8 mouse cellular contexts compared by ENCODE assay signal in the genomic region with DNA sequence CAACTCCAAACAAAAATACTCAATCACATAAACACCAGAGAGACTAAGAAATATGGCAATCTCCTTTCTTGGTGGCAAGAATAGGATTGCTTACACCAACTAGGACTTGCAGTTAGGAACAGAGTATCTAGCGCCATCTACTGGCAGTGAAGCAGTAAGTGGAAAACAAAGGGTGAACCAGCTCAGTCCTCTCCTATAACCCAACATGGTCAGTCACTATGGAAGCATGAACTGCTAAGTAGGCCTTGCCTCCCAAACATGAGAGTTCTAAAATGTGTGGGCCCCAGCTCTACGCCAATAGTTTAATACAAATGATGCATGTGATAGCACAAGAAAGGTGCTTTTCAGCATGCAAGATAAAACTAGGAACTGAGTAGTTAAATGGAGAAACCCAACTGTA. TPM values are rescaled to one million over a fixed set of nuclear protein-coding genes. Genes with fewer than 3 reads are reported as not detected.
DNase-seq lines count a peak whose midpoint lies in the region; ATAC-seq and TF ChIP-seq lines count a peak whose summit lies in the region.

No protein-coding gene starts in this region.

- peaks cover 38% of the 10 kb centered on the region for H3K4me1 ChIP-seq in liver, embryonic 12.5 days
- H3K4me1 ChIP-seq in hindbrain, embryonic 13.5 days (replicated peaks), result peaks cover 33% of the 10 kb centered on the region
- peaks cover 9% of the 10 kb centered on the region; the same call in 1 of the 2 replicates for H3K4me1 ChIP-seq in midbrain, postnatal 0 days (ENCODE audit: insufficient read depth, low read length)

- H3K27ac ChIP-seq in liver, embryonic 12.5 days, result 0 out of 2 replicates have a peak overlapping the region, but pooled peaks have one; percentile 28
- 0 out of 2 replicates have a peak overlapping the region, but pooled peaks have one; percentile 20 for H3K27ac ChIP-seq in hindbrain, embryonic 13.5 days
- H3K27ac ChIP-seq in midbrain, postnatal 0 days (ENCODE audit: low read depth, low read length), result no peak overlapping the region; the same call in 1 of the 2 replicates

- DNase-seq in liver (no peak), adipocyte (ENCODE audit: low spot score) (peak; percentile 94)
- peak; percentile 88 for DNase-seq in embryo, embryonic 10.5 days (ENCODE audit: low spot score)
- peak; percentile 77 to 83 for DNase-seq in left cerebral cortex, postnatal 25 days (ENCODE audit: low spot score in 2 of 2)
- DNase-seq in midbrain, postnatal 0 days (ENCODE audit: low spot score), result peak; percentile 87
- peak; percentile 85 for DNase-seq in thymus, postnatal 0 days (ENCODE audit: low spot score)

- peak; percentile 99 for TF ChIP-seq CTCF in midbrain, postnatal 0 days (IDR thresholded peaks at IDR 0.05)

- H3K27me3 ChIP-seq in liver, embryonic 12.5 days (replicated peaks), result no peaks in the 10 kb centered on the region
- no peaks in the 10 kb centered on the region for H3K27me3 ChIP-seq in hindbrain, embryonic 13.5 days
- no peaks in the 10 kb centered on the region for H3K27me3 ChIP-seq in midbrain, postnatal 0 days (ENCODE audit: insufficient read depth, low read length)

- H3K36me3 ChIP-seq in liver, embryonic 12.5 days, result peaks cover 66% of the 10 kb centered on the region
- H3K36me3 ChIP-seq in hindbrain, embryonic 13.5 days, result peaks cover 40% of the 10 kb centered on the region
- H3K36me3 ChIP-seq in midbrain, postnatal 0 days (ENCODE audit: insufficient read depth, low read length), result peaks cover 22% of the 10 kb centered on the region

- 9% methylated on average over 2 of the region's 2 CpGs for WGBS in liver, embryonic 12.5 days (ENCODE audit: insufficient replicate concordance)
- 13% methylated on average over 2 of the region's 2 CpGs for WGBS in hindbrain, embryonic 13.5 days
- WGBS in midbrain, postnatal 0 days, result 10% methylated on average over 2 of the region's 2 CpGs

- no peak overlapping the region for H3K9ac ChIP-seq in liver, embryonic 12.5 days
- no peak overlapping the region for H3K9ac ChIP-seq in hindbrain, embryonic 13.5 days
- no peak overlapping the region for H3K9ac ChIP-seq in midbrain, postnatal 0 days (replicated peaks; ENCODE audit: low read length, poor library complexity, severe bottlenecking)

- H3K4me3 ChIP-seq in liver, embryonic 12.5 days, result no peak overlapping the region
- H3K4me3 ChIP-seq in hindbrain, embryonic 13.5 days, result no peak overlapping the region
- H3K4me3 ChIP-seq in midbrain, postnatal 0 days (ENCODE audit: low read depth, low read length), result no peak overlapping the region

- intact Hi-C loops in left cerebral cortex, postnatal 25 days (cut with DNase I), result loop anchor here (1.0 to 5.0 kb wide), 3 partner anchors 144 to 214 kb away; partner anchors contain the start of gene Pcbp1

- H3K4me2 ChIP-seq in liver, embryonic 12.5 days, result no peak overlapping the region
- H3K4me2 ChIP-seq in hindbrain, embryonic 13.5 days, result no peak overlapping the region
- H3K4me2 ChIP-seq in midbrain, postnatal 0 days (ENCODE audit: low read depth, low read length, poor library complexity, severe bottlenecking), result no peak overlapping the region

- ATAC-seq in liver, embryonic 12.5 days, result no peak
- ATAC-seq in hindbrain, embryonic 13.5 days (ENCODE audit: low FRiP score), result no peak
- ATAC-seq in midbrain, postnatal 0 days (ENCODE audit: low FRiP score), result no peak

- H3K9me3 ChIP-seq in liver, embryonic 12.5 days (replicated peaks), result no peaks in the 10 kb centered on the region
- H3K9me3 ChIP-seq in hindbrain, embryonic 13.5 days, result no peaks in the 10 kb centered on the region
- H3K9me3 ChIP-seq in midbrain, postnatal 0 days (ENCODE audit: low read length), result no peaks in the 10 kb centered on the region

RNA-seq across cellular contexts. Expression of gene Mxd1, which starts 1.9 kb away (rescaled TPM):
- 35.1 and 39.7 TPM in 2 replicates for polyA plus RNA-seq in liver, embryonic 12.5 days (2016; fragmentation: Nextera tagmentation; extraction: Ambion mirVana)
- 23.3 and 24.9 TPM in 2 replicates for polyA plus RNA-seq in hindbrain, embryonic 13.5 days (2015; fragmentation: Nextera tagmentation; extraction: Ambion mirVana)
- total RNA-seq in left cerebral cortex, postnatal 25 days (2021), result 10 to 100 TPM; 22.2 to 29.9 TPM
- total RNA-seq in midbrain, postnatal 0 days (2014; rRNA removed), result 12.7 and 16.1 TPM in 2 replicates
- 12.8 and 13.1 TPM in 2 replicates for polyA plus RNA-seq in midbrain, postnatal 0 days (2015; fragmentation: Nextera tagmentation; extraction: Ambion mirVana)
- 10.0 and 11.2 TPM in 2 replicates for polyA plus RNA-seq in thymus, postnatal 0 days (2015; fragmentation: Nextera tagmentation; extraction: Ambion mirVana)

RNA-seq across cellular contexts. Expression of gene Snrnp27, which starts 13.4 kb away (rescaled TPM):
- 82.0 and 85.1 TPM in 2 replicates for polyA plus RNA-seq in liver, embryonic 12.5 days (2016; fragmentation: Nextera tagmentation; extraction: Ambion mirVana)
- 116 and 122 TPM in 2 replicates for polyA plus RNA-seq in hindbrain, embryonic 13.5 days (2015; fragmentation: Nextera tagmentation; extraction: Ambion mirVana)
- total RNA-seq in left cerebral cortex, postnatal 25 days (2021), result 10 to 100 TPM; 57.6 to 58.1 TPM
- 33.4 and 43.1 TPM in 2 replicates for total RNA-seq in midbrain, postnatal 0 days (2014; rRNA removed)
- 112 and 113 TPM in 2 replicates for polyA plus RNA-seq in midbrain, postnatal 0 days (2015; fragmentation: Nextera tagmentation; extraction: Ambion mirVana)
- 149 and 164 TPM in 2 replicates for polyA plus RNA-seq in thymus, postnatal 0 days (2015; fragmentation: Nextera tagmentation; extraction: Ambion mirVana)

RNA-seq across cellular contexts. Expression of gene Asprv1, which starts 42.9 kb away (rescaled TPM):
- polyA plus RNA-seq in liver, embryonic 12.5 days (2016; fragmentation: Nextera tagmentation; extraction: Ambion mirVana), result 0.13 TPM in 2 replicates
- 0.74 and 0.81 TPM in 2 replicates for polyA plus RNA-seq in hindbrain, embryonic 13.5 days (2015; fragmentation: Nextera tagmentation; extraction: Ambion mirVana)
- 1 to 10 TPM; 1.1 to 2.3 TPM for total RNA-seq in left cerebral cortex, postnatal 25 days (2021)
- 2.0 and 4.2 TPM in 2 replicates for total RNA-seq in midbrain, postnatal 0 days (2014; rRNA removed)
- polyA plus RNA-seq in midbrain, postnatal 0 days (2015; fragmentation: Nextera tagmentation; extraction: Ambion mirVana), result 1.1 and 1.2 TPM in 2 replicates
- 6.9 and 9.5 TPM in 2 replicates for polyA plus RNA-seq in thymus, postnatal 0 days (2015; fragmentation: Nextera tagmentation; extraction: Ambion mirVana)
